Mouse (Mus musculus): ENCODE data around the gene Fam83e. TPM values are rescaled to one million over a fixed set of nuclear protein-coding genes. Genes with fewer than 3 reads are reported as not detected.

The Fam83e gene
- polyA plus RNA-seq, 1 experiment from 2014 or later: 0.48 TPM

GRCm38 (mm10) chr7:45775237-45775636 lies 54.2 kb downstream of the Fam83e start:
- Histone ChIP-seq H3K4me1 (ENCODE audit: control insufficient read depth, insufficient read depth, low read length) (no peaks in the 10 kb centered on the region; the same call in 1 of the 2 replicates), H3K36me3 (ENCODE audit: control insufficient read depth, insufficient read depth, low read length) (no peaks in the 10 kb centered on the region), H3K27ac (ENCODE audit: low read length) (no peak overlapping the region), H3K4me2 (ENCODE audit: low read length) (no peak overlapping the region), H3K9me3 (replicated peaks; ENCODE audit: control insufficient read depth, low read length, poor library complexity, severe bottlenecking) (no peaks in the 10 kb centered on the region), H3K27me3 (ENCODE audit: control insufficient read depth, insufficient read depth, low read depth, low read length) (no peaks in the 10 kb centered on the region), H3K9ac (ENCODE audit: low read depth, low read length) (no peak overlapping the region), H3K4me3 (ENCODE audit: low read depth, low read length) (no peak overlapping the region)
- ATAC-seq: no peak
- WGBS: 83% methylated on average over 7 of the region's 7 CpGs

Other genes starting within 250 kb of the Fam83e start
- 0.15 and 0.16 TPM in 2 replicates for gene Tulp2, start 239.3 kb upstream of the Fam83e start, polyA plus RNA-seq (2015; fragmentation: Nextera tagmentation; extraction: Ambion mirVana)
- not detected in 2 replicates for gene Gm45808, start 234.4 kb upstream of the Fam83e start, polyA plus RNA-seq (2015; fragmentation: Nextera tagmentation; extraction: Ambion mirVana)
- gene Dhdh, start 232.4 kb upstream of the Fam83e start, polyA plus RNA-seq (2015; fragmentation: Nextera tagmentation; extraction: Ambion mirVana): 4.1 and 4.2 TPM in 2 replicates
- 107 and 119 TPM in 2 replicates for gene Nucb1, start 210.8 kb upstream of the Fam83e start, polyA plus RNA-seq (2015; fragmentation: Nextera tagmentation; extraction: Ambion mirVana)
- gene Ppp1r15a, start 194.9 kb upstream of the Fam83e start, polyA plus RNA-seq (2015; fragmentation: Nextera tagmentation; extraction: Ambion mirVana): 10.5 and 13.9 TPM in 2 replicates
- gene Plekha4, start 194.9 kb upstream of the Fam83e start, polyA plus RNA-seq (2015; fragmentation: Nextera tagmentation; extraction: Ambion mirVana): 0.81 and 0.87 TPM in 2 replicates
- 0.21 TPM in 1 of 2 replicates, not detected in the other for gene Hsd17b14, start 166.3 kb upstream of the Fam83e start, polyA plus RNA-seq (2015; fragmentation: Nextera tagmentation; extraction: Ambion mirVana)
- gene Bcat2, start 151.1 kb upstream of the Fam83e start, polyA plus RNA-seq (2015; fragmentation: Nextera tagmentation; extraction: Ambion mirVana): 23.6 and 25.0 TPM in 2 replicates
- gene Fgf21, start 105.7 kb upstream of the Fam83e start, polyA plus RNA-seq (2015; fragmentation: Nextera tagmentation; extraction: Ambion mirVana): not detected in 2 replicates
- not detected in 2 replicates for gene Fut1, start 103.9 kb upstream of the Fam83e start, polyA plus RNA-seq (2015; fragmentation: Nextera tagmentation; extraction: Ambion mirVana)
- gene Izumo1, start 99.4 kb upstream of the Fam83e start, polyA plus RNA-seq (2015; fragmentation: Nextera tagmentation; extraction: Ambion mirVana): not detected in 2 replicates
- 17.2 and 18.5 TPM in 2 replicates for gene Rasip1, start 93.7 kb upstream of the Fam83e start, polyA plus RNA-seq (2015; fragmentation: Nextera tagmentation; extraction: Ambion mirVana)
- gene Mamstr, start 81.2 kb upstream of the Fam83e start, polyA plus RNA-seq (2015; fragmentation: Nextera tagmentation; extraction: Ambion mirVana): 3.4 and 4.6 TPM in 2 replicates
- 0.16 TPM in 2 replicates for gene Fut2, start 54.8 kb upstream of the Fam83e start, polyA plus RNA-seq (2015; fragmentation: Nextera tagmentation; extraction: Ambion mirVana)
- gene Ntn5, start 37.2 kb upstream of the Fam83e start, polyA plus RNA-seq (2015; fragmentation: Nextera tagmentation; extraction: Ambion mirVana): 0.23 and 0.71 TPM in 2 replicates
- gene Sec1, start 26.8 kb upstream of the Fam83e start, polyA plus RNA-seq (2015; fragmentation: Nextera tagmentation; extraction: Ambion mirVana): 0.24 and 0.28 TPM in 2 replicates
- gene Car11, start 21.4 kb upstream of the Fam83e start, polyA plus RNA-seq (2015; fragmentation: Nextera tagmentation; extraction: Ambion mirVana): 71.6 and 89.9 TPM in 2 replicates
- 2.3 and 3.4 TPM in 2 replicates for gene Dbp, start 16.1 kb upstream of the Fam83e start, polyA plus RNA-seq (2015; fragmentation: Nextera tagmentation; extraction: Ambion mirVana)
- 475 and 495 TPM in 2 replicates for gene Rpl18, start 5.8 kb upstream of the Fam83e start, polyA plus RNA-seq (2015; fragmentation: Nextera tagmentation; extraction: Ambion mirVana)
- 21.9 and 23.0 TPM in 2 replicates for gene Sphk2, start 3.2 kb upstream of the Fam83e start, polyA plus RNA-seq (2015; fragmentation: Nextera tagmentation; extraction: Ambion mirVana)
- not detected in 2 replicates for gene Spaca4, start 4.6 kb downstream of the Fam83e start, polyA plus RNA-seq (2015; fragmentation: Nextera tagmentation; extraction: Ambion mirVana)
- gene Lmtk3, start 62.5 kb downstream of the Fam83e start, polyA plus RNA-seq (2015; fragmentation: Nextera tagmentation; extraction: Ambion mirVana): 19.6 and 26.7 TPM in 2 replicates
- gene Sult2b1, start 63.5 kb downstream of the Fam83e start, polyA plus RNA-seq (2015; fragmentation: Nextera tagmentation; extraction: Ambion mirVana): 6.1 and 6.4 TPM in 2 replicates
- 275 and 307 TPM in 2 replicates for gene Cyth2, start 93.4 kb downstream of the Fam83e start, polyA plus RNA-seq (2015; fragmentation: Nextera tagmentation; extraction: Ambion mirVana)
- gene Kcnj14, start 103.6 kb downstream of the Fam83e start, polyA plus RNA-seq (2015; fragmentation: Nextera tagmentation; extraction: Ambion mirVana): 1.2 and 1.3 TPM in 2 replicates
- gene Grwd1, start 109.7 kb downstream of the Fam83e start, polyA plus RNA-seq (2015; fragmentation: Nextera tagmentation; extraction: Ambion mirVana): 38.4 and 45.8 TPM in 2 replicates
- gene Kdelr1, start 151.6 kb downstream of the Fam83e start, polyA plus RNA-seq (2015; fragmentation: Nextera tagmentation; extraction: Ambion mirVana): 52.2 and 55.0 TPM in 2 replicates
- gene Grin2d, start 157.2 kb downstream of the Fam83e start, polyA plus RNA-seq (2015; fragmentation: Nextera tagmentation; extraction: Ambion mirVana): 3.4 and 4.8 TPM in 2 replicates
- gene Syngr4, start 175.5 kb downstream of the Fam83e start, polyA plus RNA-seq (2015; fragmentation: Nextera tagmentation; extraction: Ambion mirVana): not detected in 2 replicates
- 6.3 and 6.9 TPM in 2 replicates for gene Tmem143, start 175.7 kb downstream of the Fam83e start, polyA plus RNA-seq (2015; fragmentation: Nextera tagmentation; extraction: Ambion mirVana)
- 18.3 and 19.9 TPM in 2 replicates for gene Emp3, start 200.2 kb downstream of the Fam83e start, polyA plus RNA-seq (2015; fragmentation: Nextera tagmentation; extraction: Ambion mirVana)
- 6.4 and 7.9 TPM in 2 replicates for gene Ccdc114, start 202.9 kb downstream of the Fam83e start, polyA plus RNA-seq (2015; fragmentation: Nextera tagmentation; extraction: Ambion mirVana)